Mouse (Mus musculus) liver (tissue): ENCODE results near the gene Tob2.
A peak's percentile ranks its signal among the peaks of the same experiment; 100 is the strongest.

Experiments used
- DNase-seq: peaks from one replicate; pipeline ENCODE4 v3.0.0-alpha.2; 2020; ENCODE audit warnings: mixed read lengths

Tob2 gene

DNA sequence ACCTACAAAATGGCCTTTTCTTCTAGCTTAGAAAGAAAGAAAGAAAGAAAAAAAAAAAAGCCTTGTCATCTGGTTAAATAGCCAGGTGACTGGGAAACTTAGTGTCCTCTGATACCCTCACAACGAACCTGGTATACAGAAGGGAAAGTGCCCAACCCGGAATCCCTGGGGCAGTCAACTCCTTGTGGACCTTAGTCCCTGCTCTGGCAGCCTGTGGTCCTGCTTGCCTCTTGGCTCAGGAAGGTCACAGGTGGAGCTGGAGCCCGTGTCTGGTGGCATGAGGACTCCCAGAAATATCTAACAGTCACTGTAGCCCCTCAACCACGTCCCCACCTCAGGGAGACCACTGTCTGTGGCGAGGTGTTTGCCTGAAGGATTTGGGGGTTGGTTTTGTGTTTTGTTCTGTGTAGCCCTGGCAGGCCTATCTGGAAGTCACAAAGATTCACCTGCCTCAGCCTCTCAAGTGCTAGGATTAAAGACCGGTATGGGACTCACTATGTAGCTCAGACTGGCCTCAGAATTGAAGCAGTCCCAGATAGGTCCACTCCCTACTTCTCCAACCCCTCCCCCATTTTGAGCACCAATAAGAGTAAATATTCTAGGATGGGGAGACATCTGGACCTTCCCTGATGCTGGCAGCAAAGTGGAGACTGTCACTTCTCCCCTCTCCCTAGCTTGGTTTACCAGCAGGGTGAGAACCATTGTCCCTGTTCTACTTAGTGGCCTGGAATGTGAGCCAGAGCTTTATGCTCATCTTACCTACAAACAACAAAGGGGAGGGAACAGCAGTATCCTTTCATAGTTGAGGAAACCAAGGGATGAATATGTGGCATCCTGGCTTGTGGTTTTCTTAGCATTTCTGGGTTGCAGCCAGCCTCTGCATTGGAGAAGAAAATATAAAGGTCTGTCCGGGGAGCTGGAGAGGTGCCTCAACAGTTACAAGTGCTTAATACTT lies 21.4 kb downstream of the Tob2 start:
- no peak for DNase-seq

DNA sequence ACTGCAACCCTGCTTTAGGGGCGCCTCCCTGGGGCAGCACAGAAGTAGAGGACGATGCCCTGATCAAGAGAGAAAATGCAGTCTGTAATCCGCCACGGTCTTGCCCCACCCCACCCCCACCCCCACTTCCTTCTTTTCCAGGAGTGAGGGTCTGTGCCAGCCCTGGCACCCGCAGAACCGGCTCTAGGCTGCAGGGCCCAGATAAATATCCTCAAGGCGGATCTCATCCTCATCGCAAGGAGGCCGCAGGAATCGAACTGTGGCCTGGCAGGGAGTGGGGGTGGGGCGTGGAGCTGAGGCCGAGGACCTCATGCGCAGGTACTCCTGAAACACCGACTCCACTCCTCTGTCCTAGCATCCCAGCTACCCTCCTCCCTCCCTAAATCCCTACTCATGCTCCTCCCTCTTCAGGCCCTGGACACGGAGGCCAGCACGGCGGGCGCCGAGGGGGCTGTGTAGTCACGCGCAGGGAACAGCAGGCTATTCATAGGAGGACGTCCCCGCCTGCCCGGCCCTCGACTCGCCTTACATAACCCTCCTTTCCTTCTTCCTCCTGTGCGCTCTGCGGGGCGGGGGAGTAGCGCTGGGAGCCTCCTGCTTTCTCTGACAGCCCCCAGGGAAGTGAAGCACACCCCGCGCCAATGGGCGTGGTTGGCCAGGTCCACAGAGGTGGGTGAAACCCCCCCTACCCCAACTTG lies 22.3 kb downstream of the Tob2 start:
- peak; percentile 68 for DNase-seq

DNA sequence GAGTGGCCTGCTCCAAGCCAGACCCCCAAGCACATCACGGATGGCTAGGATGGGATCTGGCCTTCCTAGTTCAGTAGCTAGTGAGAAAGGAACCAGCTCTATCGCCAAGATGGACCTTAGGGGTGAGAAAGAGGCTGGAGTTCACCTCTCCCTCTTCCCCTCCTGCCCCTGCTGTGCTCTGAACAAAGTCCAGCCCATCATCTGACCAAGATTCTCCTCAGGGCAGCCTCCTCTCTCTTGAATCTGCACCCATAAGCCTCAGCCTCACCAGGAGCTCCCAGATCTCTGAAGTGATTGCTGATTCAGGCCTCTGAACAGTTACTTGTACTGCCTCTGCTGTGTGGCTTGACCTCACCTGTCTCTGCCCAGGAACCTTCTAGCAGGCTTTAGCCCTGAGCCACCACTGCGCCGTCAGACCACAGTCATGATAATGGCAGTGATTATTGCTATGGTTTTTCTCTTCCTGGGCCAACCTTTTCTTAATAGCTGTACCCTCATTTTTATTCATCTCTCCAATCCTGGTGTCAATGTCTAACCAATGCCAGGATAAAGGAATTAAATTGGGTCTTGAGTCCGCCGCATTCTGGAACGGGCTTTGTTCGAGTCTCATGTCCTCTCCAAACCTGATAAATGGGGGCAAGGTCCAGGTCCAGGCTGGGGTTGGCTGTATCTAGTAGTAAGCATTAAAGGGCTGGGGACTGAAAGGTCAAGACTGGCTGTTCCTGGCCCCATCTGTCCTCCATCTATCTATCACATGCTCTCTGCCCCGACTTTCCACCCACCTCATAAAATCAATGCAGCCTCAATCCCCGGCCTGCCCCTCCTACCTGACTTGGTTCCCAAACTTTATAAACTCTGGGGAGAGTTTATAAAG lies 23.4 kb downstream of the Tob2 start:
- no peak for DNase-seq

DNA sequence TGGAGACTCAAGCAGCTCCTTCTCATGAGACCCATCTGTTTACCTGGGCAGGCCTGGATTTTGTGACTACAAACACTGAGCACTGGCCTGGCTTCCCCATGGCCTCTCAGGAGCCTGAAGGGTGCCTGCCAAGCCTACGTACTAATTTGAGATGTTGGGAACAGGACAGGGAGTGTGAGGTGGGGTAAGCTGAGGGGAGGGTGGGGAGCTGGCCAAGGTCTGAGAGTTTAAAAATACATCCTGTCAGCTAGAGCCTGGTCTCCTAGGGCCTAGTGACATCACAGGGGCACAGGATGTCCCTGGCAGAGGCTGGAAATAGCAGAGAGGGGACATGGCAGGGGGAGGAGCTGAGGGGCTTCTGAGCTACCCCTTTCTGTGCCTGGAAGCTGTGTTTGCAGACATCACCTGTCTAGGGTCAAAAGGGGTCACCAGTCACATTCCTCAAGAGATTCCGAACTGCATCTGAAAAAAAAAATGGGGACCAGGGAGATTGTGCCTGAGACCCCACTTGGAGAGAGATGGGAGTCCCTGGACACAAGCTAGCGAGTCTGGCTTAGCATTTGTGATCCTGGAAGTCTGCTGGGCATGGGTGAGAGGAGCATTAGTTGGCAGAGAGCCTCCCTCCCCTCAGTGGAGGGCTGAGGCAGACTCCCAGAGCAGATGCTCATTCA lies 24.3 kb downstream of the Tob2 start:
- DNase-seq = no peak

DNA sequence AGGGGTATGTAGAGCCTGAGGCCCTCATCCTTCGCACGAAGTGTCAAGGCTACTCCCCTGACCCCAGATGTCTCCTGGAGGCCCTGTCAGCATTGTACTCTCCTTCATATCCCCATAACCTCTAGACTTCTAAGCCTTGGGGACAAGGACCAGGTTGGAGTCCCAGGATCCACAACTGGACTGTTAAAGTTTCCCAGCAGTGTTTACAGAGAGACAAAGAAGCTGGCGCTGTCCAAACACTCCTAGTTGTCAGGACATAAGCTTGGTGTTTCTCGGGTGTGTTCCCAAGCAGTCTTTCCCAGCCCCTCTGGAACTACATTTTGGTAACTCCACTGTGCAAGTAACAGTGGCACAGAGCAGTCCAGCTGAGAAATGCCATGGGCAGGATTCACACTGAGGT lies 25.1 kb downstream of the Tob2 start:
- no peak for DNase-seq

DNA sequence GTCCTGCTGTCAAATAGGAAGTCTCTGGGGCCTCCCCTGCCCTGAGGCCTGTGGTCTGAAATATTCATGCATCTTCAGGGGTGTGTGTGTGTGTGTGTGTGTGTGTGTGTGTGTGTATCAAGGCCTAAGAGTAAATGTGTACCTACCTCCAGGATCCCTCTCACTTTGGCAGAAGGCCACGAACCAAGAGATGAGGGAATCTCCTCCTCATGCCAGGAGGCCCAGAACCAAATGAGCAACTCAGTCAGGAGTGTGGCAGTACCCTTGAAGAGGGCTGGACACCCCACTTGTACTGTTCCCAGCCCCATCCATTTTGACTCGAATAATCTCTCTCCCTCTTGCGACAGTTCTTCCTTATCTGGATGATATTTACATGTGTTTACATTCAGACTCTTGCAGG lies 26.4 kb downstream of the Tob2 start:
- DNase-seq = no peak

DNA sequence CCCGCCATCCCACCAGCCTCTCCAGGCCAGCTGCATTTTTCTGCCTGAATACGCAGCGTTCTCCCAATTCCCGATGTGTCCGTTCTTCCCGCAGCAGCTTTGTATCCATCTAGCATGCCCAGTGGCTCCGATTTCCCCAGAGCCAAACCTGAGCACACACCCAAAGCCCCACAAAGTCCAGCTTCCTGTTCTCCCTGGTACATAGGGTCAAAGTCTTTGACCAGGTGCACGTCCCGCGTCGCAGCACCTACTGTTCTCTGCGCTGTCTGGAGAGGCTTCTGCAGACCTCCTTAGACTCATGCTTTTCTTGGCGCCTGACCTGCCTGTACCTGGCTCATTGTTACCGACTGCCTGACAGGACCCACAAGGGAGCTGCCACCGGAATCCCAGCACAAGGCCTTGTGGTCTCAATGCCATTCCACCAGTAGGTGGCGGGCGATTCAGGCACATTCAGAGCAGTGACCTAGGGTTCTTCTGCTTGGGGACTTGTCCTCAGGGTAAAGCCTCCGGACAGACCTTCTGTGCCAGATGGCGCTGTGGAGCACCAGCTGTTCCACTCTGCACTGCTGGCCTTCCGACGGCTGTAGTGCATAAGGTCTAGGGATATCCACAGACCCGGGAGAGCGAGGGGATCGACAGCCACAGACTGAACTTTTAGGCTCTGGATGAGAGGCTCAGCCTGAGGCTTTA lies 27.3 kb downstream of the Tob2 start:
- DNase-seq = peak; percentile 92

DNA sequence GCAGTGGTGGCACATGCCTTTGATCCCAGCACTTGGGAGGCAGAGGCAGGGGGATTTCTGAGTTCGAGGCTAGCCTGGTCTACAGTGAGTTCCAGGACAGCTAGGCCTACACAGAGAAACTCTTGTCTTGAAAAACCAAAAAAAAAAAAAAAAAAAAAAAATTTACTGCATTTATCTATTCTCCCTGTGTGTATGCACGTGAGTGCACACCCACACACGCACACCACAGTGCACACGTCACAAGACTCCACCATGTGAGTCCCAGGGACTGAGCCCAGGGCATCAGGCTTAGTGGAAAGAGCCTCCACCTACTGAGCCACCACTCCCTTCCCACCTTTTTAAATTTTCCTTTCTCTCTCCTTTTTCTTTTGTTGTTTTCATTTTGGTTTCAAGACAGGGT lies 28.1 kb downstream of the Tob2 start:
- no peak for DNase-seq

DNA sequence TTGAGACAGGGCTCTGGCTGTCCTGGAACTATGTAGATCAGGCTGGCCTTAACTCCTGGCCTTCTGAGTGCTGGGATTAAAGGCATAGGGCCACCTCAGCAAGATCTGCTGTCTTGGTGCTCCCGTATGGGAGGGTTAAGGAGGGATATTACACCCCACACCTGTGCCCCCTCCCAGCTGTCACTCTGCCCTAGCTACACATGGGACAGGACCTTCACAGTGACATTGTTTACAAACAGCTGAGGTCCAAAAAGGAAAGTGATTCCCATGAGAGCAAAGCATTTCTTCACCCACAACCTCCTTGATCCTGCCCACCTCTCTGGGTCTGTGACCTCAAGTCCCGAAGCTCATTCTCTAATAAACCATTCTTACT lies 29.4 kb downstream of the Tob2 start:
- DNase-seq = no peak

DNA sequence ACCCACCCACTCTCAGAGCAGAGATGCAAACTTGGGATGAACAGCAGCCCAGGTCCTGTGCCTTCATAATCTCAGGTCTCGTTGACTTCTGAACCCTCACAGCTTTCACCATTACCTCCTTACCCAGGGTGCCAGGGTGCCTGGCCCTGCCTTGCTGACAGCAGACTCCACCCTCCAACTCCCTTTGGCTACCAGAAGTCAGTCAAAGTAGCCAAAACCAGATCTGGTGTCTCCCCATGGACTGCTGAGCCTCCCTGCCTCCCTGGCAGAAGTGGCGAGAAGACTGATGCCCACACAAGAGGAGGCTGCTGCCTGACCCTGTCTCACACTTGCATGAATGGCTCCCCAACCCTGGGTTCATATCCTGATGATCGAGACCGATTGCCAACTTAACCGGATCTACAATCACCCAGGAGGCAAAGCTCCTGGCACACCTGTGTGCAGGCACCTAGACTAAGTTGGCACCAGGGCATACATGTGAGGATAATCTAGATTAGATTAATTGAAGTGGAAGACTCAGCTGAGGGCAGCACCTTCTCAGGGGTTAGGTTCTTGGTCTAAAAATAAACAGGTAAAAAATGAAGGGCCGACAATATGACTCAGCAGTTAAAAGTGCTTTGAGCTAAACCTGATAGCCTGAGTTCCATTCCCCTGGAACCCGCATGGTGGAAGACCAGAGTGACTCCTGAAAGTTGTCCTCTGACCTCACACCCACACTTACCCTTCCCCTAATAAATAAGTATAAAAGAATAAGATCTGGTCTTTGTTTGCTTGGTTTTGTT lies 30.0 kb downstream of the Tob2 start:
- no peak for DNase-seq

DNA sequence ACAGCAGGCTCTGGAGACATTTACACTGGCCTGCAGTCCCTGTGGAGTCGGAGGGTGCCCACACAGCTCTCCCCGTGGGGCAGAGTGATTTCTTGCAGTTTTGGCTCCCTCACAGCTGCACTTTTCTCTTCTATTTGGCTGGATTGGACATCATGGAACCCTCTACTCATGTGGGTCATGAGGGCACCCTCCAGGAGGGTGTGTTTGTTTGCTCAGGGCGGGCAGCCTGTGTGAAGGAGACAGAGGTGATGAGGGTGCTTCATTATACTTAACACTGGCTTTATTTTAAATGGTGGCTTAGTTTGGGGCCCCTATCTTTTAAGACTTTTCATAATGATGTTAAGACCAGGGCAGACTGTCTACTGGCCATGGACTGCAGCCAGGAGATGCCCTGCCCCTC lies 33.8 kb downstream of the Tob2 start:
- no peak for DNase-seq

DNA sequence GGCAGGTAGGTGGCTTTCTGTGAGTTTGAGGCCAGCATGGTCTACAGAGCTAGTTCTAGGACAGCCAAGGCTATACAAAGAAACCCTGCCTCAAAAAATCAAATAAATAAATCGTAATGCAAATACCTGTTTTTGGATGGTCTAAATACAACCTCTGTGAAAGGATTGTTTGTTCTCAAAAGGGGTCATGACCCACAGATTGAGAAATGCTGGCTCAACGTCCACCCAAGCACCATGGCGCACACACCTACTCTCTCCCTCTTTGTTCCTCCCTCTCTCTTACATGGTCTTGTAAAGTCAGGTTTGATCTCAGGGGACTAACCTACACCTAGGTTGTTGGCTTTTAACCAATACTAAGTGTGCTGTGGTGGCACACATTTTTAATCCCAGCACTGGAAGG lies 36.0 kb downstream of the Tob2 start:
- no peak for DNase-seq

DNA sequence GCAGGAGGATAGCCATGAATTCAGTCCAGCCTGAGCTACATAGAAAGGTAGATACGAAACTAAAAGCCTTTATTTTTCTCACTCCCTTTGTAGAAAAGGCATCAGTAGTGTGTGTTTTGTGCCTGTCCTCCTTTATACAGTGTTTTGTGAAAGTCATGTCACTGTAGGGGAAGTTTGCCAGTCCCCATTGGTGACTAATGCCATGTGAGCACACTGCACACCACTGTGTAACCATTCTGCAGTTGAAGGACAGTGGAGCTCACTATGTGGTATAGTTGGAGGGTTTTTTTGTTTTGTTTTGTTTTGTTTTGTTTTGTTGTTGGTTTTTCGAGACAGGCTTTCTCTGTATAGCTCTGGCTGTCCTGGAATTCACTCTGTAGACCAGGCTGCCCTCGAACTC lies 40.2 kb downstream of the Tob2 start:
- no peak for DNase-seq

DNA sequence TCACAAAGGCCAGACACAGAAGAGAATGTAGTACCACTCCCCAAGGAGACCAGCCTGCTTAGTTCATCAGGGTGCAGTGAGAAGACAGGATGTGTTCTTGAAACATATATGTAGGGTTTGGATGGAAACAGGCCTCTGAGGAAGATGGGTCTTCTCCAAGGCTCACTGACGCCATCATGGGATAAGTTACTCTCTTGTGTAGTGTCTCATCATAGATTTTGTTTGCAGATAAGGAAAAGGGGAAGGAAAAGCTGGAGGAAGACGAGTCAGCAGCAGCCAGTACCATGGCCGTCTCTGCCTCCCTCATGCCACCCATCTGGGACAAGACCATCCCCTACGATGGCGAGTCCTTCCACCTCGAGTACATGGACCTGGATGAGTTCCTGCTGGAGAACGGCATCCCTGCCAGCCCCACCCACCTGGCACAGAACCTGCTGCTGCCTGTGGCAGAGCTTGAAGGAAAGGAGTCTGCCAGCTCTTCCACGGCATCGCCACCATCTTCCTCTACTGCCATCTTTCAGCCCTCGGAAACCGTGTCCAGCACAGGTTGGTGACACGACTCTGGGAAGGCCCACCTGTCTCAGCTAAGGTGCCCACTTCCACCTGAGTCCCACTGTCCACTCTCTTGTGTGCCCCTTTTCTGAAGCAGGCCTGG lies 43.8 kb downstream of the Tob2 start:
- DNase-seq = no peak

DNA sequence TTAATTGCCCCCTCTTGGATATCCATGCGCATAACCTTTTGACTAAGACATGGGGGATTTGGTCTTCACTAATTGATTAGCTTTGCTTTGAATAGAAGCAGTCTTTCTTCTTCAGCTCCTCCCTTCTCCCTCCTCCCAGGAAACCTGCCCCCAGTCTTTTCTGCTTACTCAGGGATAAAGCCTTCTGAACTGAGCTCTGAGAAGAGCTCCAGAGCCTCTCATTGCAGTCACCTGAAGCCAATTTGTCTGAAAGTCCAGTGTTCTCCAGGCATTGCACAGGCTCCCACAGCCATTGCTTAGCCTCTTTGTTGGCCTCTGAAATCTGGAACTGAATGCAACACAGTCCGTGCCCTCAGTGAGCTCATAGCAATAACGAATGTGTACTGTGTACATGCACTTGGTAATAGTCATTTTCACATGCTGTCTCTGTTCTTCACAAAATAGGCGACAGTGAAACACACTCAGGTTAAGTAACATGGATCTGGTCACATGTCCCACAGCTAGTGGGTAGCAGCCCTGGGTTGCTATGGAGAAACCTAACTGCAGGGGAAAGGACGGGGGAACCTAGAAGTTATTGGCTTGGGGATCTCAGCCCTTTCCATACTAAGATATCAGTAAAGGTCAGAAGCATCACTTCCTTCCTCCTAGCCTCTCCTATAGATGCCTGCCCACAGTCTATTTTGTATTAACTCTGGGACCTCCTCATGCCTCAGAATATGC lies 44.5 kb downstream of the Tob2 start:
- DNase-seq = no peak

DNA sequence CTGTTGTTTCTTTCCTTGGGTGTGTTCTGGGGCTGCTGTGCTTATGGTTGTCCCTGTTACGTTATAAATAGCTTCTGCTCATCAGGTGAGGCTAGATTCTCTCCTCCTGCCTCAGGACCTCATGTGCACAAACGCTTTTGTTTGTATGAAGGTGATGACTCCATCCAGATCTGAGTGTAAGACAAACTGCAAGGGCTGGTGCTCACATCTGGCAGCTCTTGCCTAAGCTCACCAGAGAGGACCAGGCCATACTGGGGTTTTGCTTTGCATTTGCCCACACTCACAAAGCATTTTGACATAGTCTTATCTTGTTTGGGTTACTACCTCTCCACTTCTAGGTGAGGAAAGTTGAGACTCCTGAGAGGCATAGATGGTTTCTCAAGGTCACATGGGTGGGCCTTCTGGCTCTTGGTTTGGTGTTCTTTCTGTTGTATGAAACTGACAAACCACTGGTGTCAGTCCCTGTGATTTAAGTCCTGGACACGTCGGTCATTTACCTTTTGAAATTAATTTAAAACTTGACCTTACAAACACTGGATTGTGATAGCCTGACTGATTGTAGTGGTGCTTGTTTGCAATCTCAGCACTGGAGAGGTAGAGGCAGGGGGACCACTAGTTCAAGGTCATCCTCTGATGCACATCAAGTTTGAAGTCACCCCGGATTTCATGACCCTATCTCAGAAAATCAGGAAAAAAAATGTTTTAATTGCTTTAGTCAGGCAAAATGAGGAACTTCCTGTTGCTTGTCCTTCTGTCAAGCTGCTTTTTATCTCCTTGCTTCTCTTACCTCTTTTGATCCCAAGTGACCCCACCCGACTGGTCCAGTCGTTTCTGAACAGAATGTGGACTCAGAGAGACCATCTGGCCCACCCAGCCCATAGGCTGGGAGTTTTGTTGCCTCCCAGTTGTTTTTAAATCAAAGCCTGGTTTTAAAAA lies 45.6 kb downstream of the Tob2 start:
- DNase-seq = no peak

DNA sequence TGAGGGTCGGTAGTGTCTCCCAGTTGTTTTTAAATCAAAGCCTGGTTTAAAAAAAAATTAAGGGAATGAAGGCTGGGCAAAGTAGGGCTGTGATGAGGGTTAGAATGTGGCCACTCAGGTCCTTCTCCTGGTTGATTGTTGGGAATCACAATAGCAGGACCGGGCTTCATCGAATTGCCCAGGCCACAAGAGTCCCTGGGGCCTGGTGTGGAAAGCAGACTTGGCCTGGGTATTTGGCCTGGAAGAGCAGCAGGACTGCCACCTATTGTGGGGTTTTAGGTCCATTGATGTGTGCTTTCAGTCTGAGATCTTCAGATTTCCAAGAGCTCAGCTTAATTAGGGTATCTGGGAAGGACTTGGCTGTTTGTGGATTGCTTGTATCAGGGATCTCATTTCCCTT lies 46.3 kb downstream of the Tob2 start:
- no peak for DNase-seq

DNA sequence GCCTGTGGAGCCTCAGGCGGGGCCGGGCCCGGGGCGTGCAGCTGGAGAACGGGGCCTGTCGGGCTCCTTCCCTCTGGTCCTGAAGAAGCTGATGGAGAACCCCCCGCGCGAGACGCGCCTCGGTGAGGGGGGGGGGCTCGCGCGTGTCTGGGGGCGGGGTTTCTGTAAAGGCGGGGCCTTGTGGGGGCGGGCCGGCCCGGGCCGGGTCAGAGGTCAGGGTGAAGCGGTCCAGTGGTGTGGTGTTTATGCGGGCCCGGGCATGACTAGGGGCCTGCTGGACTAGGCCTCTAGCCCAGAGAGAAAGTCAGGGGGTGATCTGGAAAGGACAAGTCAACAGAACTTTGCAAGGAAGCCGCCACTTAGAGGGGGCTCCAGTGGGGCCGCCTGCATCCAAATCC lies 47.0 kb downstream of the Tob2 start:
- DNase-seq = peak; percentile 67
